Mouse (Mus musculus) lung, postnatal 25 days (tissue): ENCODE measurements around the gene Rhox3g.
"Not testable (repeated sequence)": the region's sequence is repeated elsewhere in the genome, so short reads cannot be mapped to it uniquely, and the experiment has no call there.

Source experiments
- DNase-seq: peaks from one replicate; pipeline ENCODE4 v3.0.0; 2022; ENCODE audit warnings: low spot score

Gene Rhox3g

GRCm38 (mm10) chrX:37628512-37628911 is at the start of gene Rhox3g:
TSS of gene Rhox3g (minus strand) at chrX:37628612.
- not testable (repeated sequence) for DNase-seq

GRCm38 (mm10) chrX:37673177-37673576 is 44.8 kb upstream of the Rhox3g start, which contains the start of gene Rhox2h:
TSS of gene Rhox2h (minus strand) at chrX:37673277.
- not testable (repeated sequence) for DNase-seq

DNA sequence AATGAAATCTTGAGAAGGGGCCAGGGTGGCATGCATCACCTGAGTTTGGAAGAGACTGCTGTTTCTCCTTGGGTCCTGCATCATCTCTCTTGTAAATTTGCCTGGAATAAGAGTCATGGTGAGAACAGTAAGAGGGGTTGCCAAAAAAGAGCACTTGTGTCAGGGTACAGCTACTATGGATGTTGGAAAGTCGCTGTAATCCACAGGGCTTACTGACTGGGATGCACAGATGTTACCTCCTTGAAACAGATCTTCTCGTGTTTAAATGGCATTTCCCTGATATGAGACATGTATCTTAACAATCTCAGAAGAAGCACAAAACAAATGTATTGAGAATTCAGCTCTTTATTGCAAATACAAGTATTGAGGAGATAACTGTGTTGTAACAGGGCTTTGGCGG is 40.3 kb upstream of the Rhox3g start, which contains the start of gene Rhox3h:
Rhox3h (minus strand) TSS at position 101 of the 400 bp plus-strand sequence.
- not testable (repeated sequence) for DNase-seq

GRCm38 (mm10) chrX:37651227-37651626 is 22.8 kb upstream of the Rhox3g start, which contains the start of gene Rhox4g:
TSS of gene Rhox4g (minus strand) at chrX:37651327.
- not testable (repeated sequence) for DNase-seq

DNA sequence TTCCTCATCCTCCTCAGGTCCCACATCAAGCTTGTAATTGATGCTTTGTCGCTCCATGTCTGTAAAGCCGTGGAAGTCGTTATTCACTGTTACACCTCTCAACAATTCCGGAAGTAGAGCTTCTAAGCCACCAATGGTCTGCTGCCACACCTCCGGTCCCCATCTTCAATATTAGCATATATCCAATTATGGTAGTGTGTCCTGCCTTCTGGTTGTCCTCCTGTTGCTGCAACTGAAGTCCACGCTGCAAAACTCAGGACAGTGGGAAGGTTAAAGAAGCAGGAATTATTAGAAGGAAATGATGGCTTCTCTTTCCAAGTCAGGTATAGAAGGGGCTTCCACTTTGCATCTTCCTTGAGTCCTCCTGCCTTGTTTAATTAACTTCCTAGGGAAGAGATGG is 15.0 kb upstream of the Rhox3g start, which contains the start of gene Rhox2g:
Rhox2g (minus strand) TSS at position 101 of the 400 bp plus-strand sequence.
- not testable (repeated sequence) for DNase-seq

DNA sequence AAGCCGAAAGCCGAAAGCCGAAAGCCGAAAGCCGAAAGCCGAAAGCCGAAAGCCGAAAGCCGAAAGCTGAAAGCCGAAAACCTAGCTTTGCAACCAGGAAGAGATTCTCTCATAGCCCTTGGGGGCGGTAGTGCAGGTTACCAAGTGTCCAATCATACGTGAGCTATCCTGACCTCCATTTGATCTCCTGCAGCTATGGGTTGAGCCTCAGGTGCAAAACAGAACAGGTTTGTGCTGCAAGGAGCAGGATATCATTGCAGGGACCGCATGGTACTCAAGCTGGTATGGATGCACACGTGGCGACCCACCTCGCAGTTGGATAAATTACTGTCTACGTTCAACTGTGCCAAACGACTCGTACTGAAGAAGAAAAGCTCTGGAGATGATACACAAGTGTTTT is 20.8 kb downstream of the Rhox3g start, which contains the start of gene Rhox4f:
Rhox4f (minus strand) TSS at position 101 of the 400 bp plus-strand sequence.
- not testable (repeated sequence) for DNase-seq

DNA sequence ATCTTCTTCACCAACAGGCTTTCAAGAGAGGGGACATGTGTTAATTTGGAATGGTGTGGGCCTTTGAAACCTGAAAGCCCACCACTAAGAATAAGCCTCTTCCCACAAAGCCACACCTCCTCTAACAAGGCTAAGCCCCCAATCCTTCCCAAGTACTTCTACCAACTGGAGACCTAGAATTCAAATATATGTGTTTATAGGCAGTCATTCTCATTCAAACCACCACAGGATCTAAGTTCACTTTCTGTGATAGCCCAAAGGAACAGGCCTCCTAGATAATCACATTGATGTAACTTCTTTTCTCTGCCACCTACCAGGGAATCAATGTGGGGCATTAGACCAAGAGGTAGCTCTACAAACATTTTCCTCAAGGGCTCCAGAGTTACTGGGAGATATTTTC is 47.7 kb downstream of the Rhox3g start, which contains the start of gene Rhox3f:
Rhox3f (plus strand) TSS at position 301 of the 400 bp plus-strand sequence.
- not testable (repeated sequence) for DNase-seq
